Mouse (Mus musculus) intestine, embryonic 14.5 days (tissue): Measurements from ENCODE around the gene Foxj2. TPM values are rescaled to one million over a fixed set of nuclear protein-coding genes. Genes with fewer than 3 reads are reported as not detected.

ENCODE experiments used
- ATAC-seq: fragments of 200-750 bp; cut with Nextera tagmentation; replicated peaks from 2 replicates; pipeline ENCODE4 v1.8.0; 2017; ENCODE audit warnings: low read depth, moderate number of reproducible peaks, moderate TSS enrichment, moderate library complexity; ENCODE audit not compliant: low FRiP score, low TSS enrichment
- DNase-seq: peaks from one replicate; pipeline ENCODE4 v3.0.0-alpha.2; 2018; ENCODE audit warnings: low spot score
- H3K27ac ChIP-seq: fragments of 300-500 bp; sonication (generic); 2 replicates; pipeline ENCODE4 v1.5.1; 2014; ENCODE audit warnings: low read depth, mild to moderate bottlenecking, control low read depth
- H3K27me3 ChIP-seq: fragments of 300-500 bp; sonication (generic); replicated peaks from 2 replicates; pipeline ENCODE4 v1.6.1; 2014; ENCODE audit warnings: low read length, control low read depth; ENCODE audit not compliant: control insufficient read depth, insufficient read depth
- H3K36me3 ChIP-seq: fragments of 300-500 bp; sonication (generic); 2 replicates; pipeline ENCODE4 v1.6.1; 2014; ENCODE audit warnings: low read length, control low read depth; ENCODE audit not compliant: control insufficient read depth, insufficient read depth
- H3K4me1 ChIP-seq: fragments of 300-500 bp; sonication (generic); replicated peaks from 2 replicates; pipeline ENCODE4 v1.6.1; 2014; ENCODE audit warnings: low read length, control low read depth, mixed read lengths; ENCODE audit not compliant: control insufficient read depth, insufficient read depth
- H3K4me2 ChIP-seq: fragments of 300-500 bp; sonication (generic); 2 replicates; pipeline ENCODE4 v1.6.1; 2014; ENCODE audit warnings: low read length
- H3K4me3 ChIP-seq: fragments of 300-500 bp; sonication (generic); 2 replicates; pipeline ENCODE4 v1.5.1; 2014; ENCODE audit warnings: low read depth, low read length, control low read depth, mixed read lengths
- H3K9ac ChIP-seq: fragments of 300-500 bp; sonication (generic); 2 replicates; pipeline ENCODE4 v1.6.1; 2014; ENCODE audit warnings: mild to moderate bottlenecking, low read length
- H3K9me3 ChIP-seq: fragments of 300-500 bp; sonication (generic); 2 replicates; pipeline ENCODE4 v1.6.1; 2016; ENCODE audit warnings: low read length, control low read depth; ENCODE audit not compliant: control insufficient read depth
- WGBS: fragments of 180-500 bp; shearing (Covaris S2); extraction: QIAGEN DNeasy Blood & Tissue Kit; methylation state at CpG from one replicate; pipeline ENCODE4 v1.1.7; 2014; 5-methylcytosine and 5-hydroxymethylcytosine counted together
- polyA plus RNA-seq: library from polyadenylated mRNA; unstranded; fragments of >200 nt; fragmentation: Nextera tagmentation; extraction: Ambion mirVana; gene quantifications from 2 replicates; pipeline ENCODE4 v1.2.1, GENCODE M21; 2014

The Foxj2 gene
- polyA plus RNA-seq, 1 experiment from 2014 or later: 6.9 TPM

- ATAC-seq: no peak
- H3K27me3 ChIP-seq: no peaks in the 10 kb centered on the region
- no peak overlapping the region for H3K9ac ChIP-seq
- no peak overlapping the region for H3K27ac ChIP-seq
- no peaks in the 10 kb centered on the region for H3K9me3 ChIP-seq
- H3K4me3 ChIP-seq: no peak overlapping the region
- no peak for DNase-seq
- peaks cover 10% of the 10 kb centered on the region for H3K36me3 ChIP-seq
- H3K4me1 ChIP-seq: peaks cover 27% of the 10 kb centered on the region
- WGBS: 68% methylated on average over 10 of the region's 10 CpGs
- H3K4me2 ChIP-seq: no peak overlapping the region
These were observed 4.4 kb downstream of the Foxj2 start for GRCm38 (mm10) chr6:122824086-122824485.

- no peak for ATAC-seq
- DNase-seq: no peak
- Histone ChIP-seq H3K4me3 (no peak overlapping the region), H3K4me1 (peaks cover 27% of the 10 kb centered on the region), H3K27me3 (no peaks in the 10 kb centered on the region), H3K9me3 (no peaks in the 10 kb centered on the region), H3K9ac (no peak overlapping the region), H3K4me2 (no peak overlapping the region), H3K36me3 (peaks cover 21% of the 10 kb centered on the region), H3K27ac (no peak overlapping the region)
- WGBS: 88% methylated on average over 9 of the region's 9 CpGs
These were observed 5.5 kb downstream of the Foxj2 start for GRCm38 (mm10) chr6:122825166-122825565.

- Histone ChIP-seq H3K27me3 (no peaks in the 10 kb centered on the region), H3K9me3 (no peaks in the 10 kb centered on the region), H3K4me3 (peak overlapping the region; percentile 40), H3K9ac (peak overlapping the region; percentile 38), H3K27ac (peak overlapping the region; percentile 58; the same call in 1 of the 2 replicates), H3K36me3 (peaks cover 27% of the 10 kb centered on the region), H3K4me1 (peaks cover 19% of the 10 kb centered on the region), H3K4me2 (peak overlapping the region; percentile 60)
- WGBS: 3% methylated on average over 28 of the region's 29 CpGs
- ATAC-seq (peak; percentile 86), DNase-seq (peak; percentile 81)
These were observed 6.4 kb downstream of the Foxj2 start for GRCm38 (mm10) chr6:122825923-122826742.

- Histone ChIP-seq H3K27me3 (no peaks in the 10 kb centered on the region), H3K27ac (no peak overlapping the region), H3K4me1 (peaks cover 13% of the 10 kb centered on the region), H3K4me3 (no peak overlapping the region), H3K4me2 (no peak overlapping the region), H3K36me3 (peaks cover 40% of the 10 kb centered on the region), H3K9ac (no peak overlapping the region), H3K9me3 (no peaks in the 10 kb centered on the region)
- 50% methylated on average over 13 of the region's 13 CpGs for WGBS
- no peak for DNase-seq
- no peak for ATAC-seq
These were observed 8.4 kb downstream of the Foxj2 start for GRCm38 (mm10) chr6:122828086-122828485.

GRCm38 (mm10) chr6:122832880-122833279 is 13.2 kb downstream of the Foxj2 start:
- H3K4me2 ChIP-seq: no peak overlapping the region
- no peak overlapping the region for H3K4me3 ChIP-seq
- H3K9ac ChIP-seq: no peak overlapping the region
- H3K27me3 ChIP-seq: no peaks in the 10 kb centered on the region
- H3K4me1 ChIP-seq: no peaks in the 10 kb centered on the region
- no peak overlapping the region for H3K27ac ChIP-seq
- H3K36me3 ChIP-seq: peaks cover 83% of the 10 kb centered on the region
- ATAC-seq (no peak), DNase-seq (no peak)
- WGBS: 80% methylated on average over 7 of the region's 7 CpGs
- H3K9me3 ChIP-seq: peaks cover 7% of the 10 kb centered on the region; the same call in 1 of the 2 replicates

- Histone ChIP-seq H3K36me3 (peaks cover 85% of the 10 kb centered on the region), H3K27me3 (no peaks in the 10 kb centered on the region), H3K4me3 (no peak overlapping the region), H3K27ac (no peak overlapping the region), H3K4me2 (no peak overlapping the region), H3K9ac (no peak overlapping the region), H3K9me3 (peaks cover 7% of the 10 kb centered on the region; the same call in 1 of the 2 replicates), H3K4me1 (no peaks in the 10 kb centered on the region)
- DNase-seq (peak; percentile 55), ATAC-seq (no peak)
- WGBS: 78% methylated on average over 4 of the region's 4 CpGs
These were observed 14.7 kb downstream of the Foxj2 start for GRCm38 (mm10) chr6:122834365-122834764.

GRCm38 (mm10) chr6:122836974-122837373 is 17.3 kb downstream of the Foxj2 start:
- no peak overlapping the region for H3K9ac ChIP-seq
- WGBS: 96% methylated on average over 3 of the region's 3 CpGs
- no peaks in the 10 kb centered on the region for H3K27me3 ChIP-seq
- H3K9me3 ChIP-seq: peaks cover 7% of the 10 kb centered on the region; the same call in 1 of the 2 replicates
- no peak for DNase-seq
- no peaks in the 10 kb centered on the region for H3K4me1 ChIP-seq
- no peak overlapping the region for H3K4me3 ChIP-seq
- H3K36me3 ChIP-seq: peaks cover 93% of the 10 kb centered on the region
- no peak overlapping the region for H3K27ac ChIP-seq
- H3K4me2 ChIP-seq: no peak overlapping the region
- ATAC-seq: no peak

- H3K4me1 ChIP-seq: no peaks in the 10 kb centered on the region
- no peak for DNase-seq
- no peak overlapping the region for H3K4me2 ChIP-seq
- H3K36me3 ChIP-seq: peaks cover 90% of the 10 kb centered on the region
- 88% methylated on average over 5 of the region's 5 CpGs for WGBS
- no peak for ATAC-seq
- no peak overlapping the region for H3K27ac ChIP-seq
- peaks cover 7% of the 10 kb centered on the region; the same call in 1 of the 2 replicates for H3K9me3 ChIP-seq
- H3K4me3 ChIP-seq: no peak overlapping the region
- H3K9ac ChIP-seq: no peak overlapping the region
- H3K27me3 ChIP-seq: no peaks in the 10 kb centered on the region
These were observed 17.8 kb downstream of the Foxj2 start for GRCm38 (mm10) chr6:122837539-122837938.

- Histone ChIP-seq H3K9me3 (no peaks in the 10 kb centered on the region), H3K4me1 (no peaks in the 10 kb centered on the region), H3K9ac (no peak overlapping the region), H3K4me2 (no peak overlapping the region), H3K27ac (no peak overlapping the region), H3K4me3 (no peak overlapping the region), H3K36me3 (peaks cover 52% of the 10 kb centered on the region), H3K27me3 (no peaks in the 10 kb centered on the region)
- 67% methylated on average over 6 of the region's 6 CpGs for WGBS
- ATAC-seq (no peak), DNase-seq (no peak)
These were observed 24.0 kb downstream of the Foxj2 start for GRCm38 (mm10) chr6:122843759-122844158.
